Mouse (Mus musculus) limb, embryonic 14.5 days (tissue): ENCODE measurements around the gene Wrap53. TPM values are rescaled to one million over a fixed set of nuclear protein-coding genes. Genes with fewer than 3 reads are reported as not detected.

Experiments
- ATAC-seq: fragments of 200-750 bp; cut with Nextera tagmentation; 2 replicates; pipeline ENCODE4 v1.8.0; 2017; ENCODE audit warnings: low read depth, moderate number of reproducible peaks, moderate TSS enrichment; ENCODE audit not compliant: low FRiP score
- DNase-seq: peaks from one replicate; pipeline ENCODE4 v3.0.0-alpha.2; 2015; ENCODE audit warnings: low spot score
- H3K27ac ChIP-seq: fragments of 300-500 bp; sonication (generic); replicated peaks from 2 replicates; pipeline ENCODE4 v1.5.1; 2014; ENCODE audit warnings: low read depth, mild to moderate bottlenecking, low read length, moderate library complexity, mixed read lengths
- H3K27me3 ChIP-seq: fragments of 300-500 bp; sonication (generic); 2 replicates; pipeline ENCODE4 v1.6.1; 2014; ENCODE audit warnings: low read length, mixed read lengths; ENCODE audit not compliant: control insufficient read depth, insufficient read depth
- H3K36me3 ChIP-seq: fragments of 300-500 bp; sonication (generic); 2 replicates; pipeline ENCODE4 v1.6.1; 2014; ENCODE audit warnings: mild to moderate bottlenecking, low read length, moderate library complexity, mixed read lengths; ENCODE audit not compliant: control insufficient read depth, insufficient read depth
- H3K4me1 ChIP-seq: fragments of 300-500 bp; sonication (generic); 2 replicates; pipeline ENCODE4 v1.6.1; 2014; ENCODE audit warnings: antibody characterized with exemption, low read length, mixed read lengths; ENCODE audit not compliant: control insufficient read depth, insufficient read depth
- H3K4me2 ChIP-seq: fragments of 300-500 bp; sonication (generic); replicated peaks from 2 replicates; pipeline ENCODE4 v1.6.1; 2014; ENCODE audit warnings: low read depth, mild to moderate bottlenecking, low read length, moderate library complexity; ENCODE audit not compliant: severe bottlenecking
- H3K4me3 ChIP-seq: fragments of 300-500 bp; sonication (generic); replicated peaks from 2 replicates; pipeline ENCODE4 v1.5.1; 2014; ENCODE audit warnings: low read length
- H3K9ac ChIP-seq: fragments of 300-500 bp; sonication (generic); 2 replicates; pipeline ENCODE4 v1.6.1; 2014; ENCODE audit warnings: mild to moderate bottlenecking, low read depth, low read length, moderate library complexity; ENCODE audit not compliant: severe bottlenecking
- H3K9me3 ChIP-seq: fragments of 300-500 bp; sonication (generic); 2 replicates; pipeline ENCODE4 v1.6.1; 2016; ENCODE audit warnings: low read length; ENCODE audit not compliant: control insufficient read depth
- POLR2A ChIP-seq: fragments of 200-500 bp; IDR thresholded peaks from 2 replicates; pipeline ENCODE4 v1.8.0; 2012; ENCODE audit warnings: inconsistent platforms, mild to moderate bottlenecking, moderate library complexity, borderline replicate concordance; ENCODE audit not compliant: insufficient read depth, insufficient read length; ENCODE audit errors: extremely low read depth
- WGBS: fragments of 180-500 bp; shearing (Covaris S2); extraction: QIAGEN DNeasy Blood & Tissue Kit; methylation state at CpG from one replicate; pipeline ENCODE4 v1.1.7; 2014; 5-methylcytosine and 5-hydroxymethylcytosine counted together
- polyA plus RNA-seq, 2 experiments: library from polyadenylated mRNA; depleted of rRNA in 1 of 2; stranded (reverse) in 1 of 2; unstranded in 1 of 2; fragments of >200 nt; fragmentation: Nextera tagmentation in 1 of 2; extraction: Ambion mirVana in 1 of 2; gene quantifications; 2 replicates each; pipeline versions ENCODE4 v1.2.1 to v1.2.3; 2012 to 2014

Wrap53 gene
- polyA plus RNA-seq, 2 experiments, result 19.0 to 20.6 TPM

- Histone ChIP-seq H3K9ac (no peak overlapping the region), H3K4me1 (peaks cover 28% of the 10 kb centered on the region), H3K4me3 (no peak overlapping the region), H3K9me3 (no peaks in the 10 kb centered on the region), H3K4me2 (no peak overlapping the region), H3K36me3 (0 out of 2 replicates have a peak, but pooled peaks cover 6% of the 10 kb centered on the region), H3K27me3 (no peaks in the 10 kb centered on the region; the same call in 1 of the 2 replicates), H3K27ac (no peak overlapping the region)
- TF ChIP-seq POLR2A, result no peak
- no peak for DNase-seq
- WGBS, result 81% methylated on average over 3 of the region's 3 CpGs
- no peak for ATAC-seq
Observed at GRCm38 (mm10) chr11:69601768-69602167, 21.7 kb upstream of the Wrap53 start.

GRCm38 (mm10) chr11:69600098-69600497 lies 20.0 kb upstream of the Wrap53 start:
- H3K27ac ChIP-seq, result 0 out of 2 replicates have a peak overlapping the region, but pooled peaks have one; percentile 0
- ATAC-seq (peak; percentile 53), DNase-seq (peak; percentile 67)
- no peak for TF ChIP-seq POLR2A
- peaks cover 23% of the 10 kb centered on the region for H3K4me1 ChIP-seq
- no peak overlapping the region for H3K9ac ChIP-seq
- H3K4me2 ChIP-seq, result 0 out of 2 replicates have a peak overlapping the region, but pooled peaks have one; percentile 5
- H3K36me3 ChIP-seq, result 0 out of 2 replicates have a peak, but pooled peaks cover 6% of the 10 kb centered on the region
- 10% methylated on average over 6 of the region's 6 CpGs for WGBS
- H3K4me3 ChIP-seq, result no peak overlapping the region
- no peaks in the 10 kb centered on the region for H3K9me3 ChIP-seq
- H3K27me3 ChIP-seq, result no peaks in the 10 kb centered on the region; the same call in 1 of the 2 replicates

- H3K36me3 ChIP-seq, result 0 out of 2 replicates have a peak, but pooled peaks cover 10% of the 10 kb centered on the region
- H3K4me1 ChIP-seq, result peaks cover 20% of the 10 kb centered on the region
- DNase-seq, result no peak
- no peak for ATAC-seq
- H3K9me3 ChIP-seq, result no peaks in the 10 kb centered on the region
- no peaks in the 10 kb centered on the region; the same call in 1 of the 2 replicates for H3K27me3 ChIP-seq
- 10% methylated on average over 9 of the region's 9 CpGs for WGBS
- H3K9ac ChIP-seq, result no peak overlapping the region
- H3K27ac ChIP-seq, result no peak overlapping the region; the same call in 1 of the 2 replicates
- no peak for TF ChIP-seq POLR2A
- H3K4me2 ChIP-seq, result no peak overlapping the region
- no peak overlapping the region for H3K4me3 ChIP-seq
Observed at GRCm38 (mm10) chr11:69599436-69599835, 19.4 kb upstream of the Wrap53 start.

GRCm38 (mm10) chr11:69594853-69595252 lies 14.8 kb upstream of the Wrap53 start:
- TF ChIP-seq POLR2A, result no peak
- ATAC-seq, result no peak
- H3K4me1 ChIP-seq, result peaks cover 5% of the 10 kb centered on the region
- DNase-seq, result no peak
- H3K36me3 ChIP-seq, result peaks cover 30% of the 10 kb centered on the region
- no peaks in the 10 kb centered on the region for H3K9me3 ChIP-seq
- H3K27ac ChIP-seq, result no peak overlapping the region
- WGBS, result 96% methylated on average over 6 of the region's 6 CpGs
- H3K9ac ChIP-seq, result no peak overlapping the region
- H3K4me3 ChIP-seq, result no peak overlapping the region
- no peaks in the 10 kb centered on the region for H3K27me3 ChIP-seq
- no peak overlapping the region for H3K4me2 ChIP-seq

GRCm38 (mm10) chr11:69592799-69593198 lies 12.7 kb upstream of the Wrap53 start:
- WGBS, result 88% methylated on average over 4 of the region's 4 CpGs
- no peak for TF ChIP-seq POLR2A

More at GRCm38 (mm10) chr11:69592799-69593198, 12.7 kb upstream of the Wrap53 start:
- Histone ChIP-seq H3K4me2 (no peak overlapping the region), H3K27ac (0 out of 2 replicates have a peak overlapping the region, but pooled peaks have one; percentile 19), H3K36me3 (peaks cover 50% of the 10 kb centered on the region), H3K27me3 (no peaks in the 10 kb centered on the region), H3K4me1 (no peaks in the 10 kb centered on the region), H3K4me3 (no peak overlapping the region), H3K9me3 (no peaks in the 10 kb centered on the region), H3K9ac (no peak overlapping the region)
- no peak for DNase-seq
- ATAC-seq, result no peak
